In genomic region chr11:95002705-95003104, GRCm38 (mm10) we compare ENCODE assay signal across 18 mouse cellular contexts. TPM values are rescaled to one million over a fixed set of nuclear protein-coding genes. Genes with fewer than 3 reads are reported as not detected.
"Had no signal": no experiment of that assay in that cellular context is flagged by ENCODE, and none has a peak within 500 bp of the region (broad histone marks: within the 10 kb centered on the region; RNA-seq: fewer than 3 reads in every experiment).

No protein-coding gene starts in this region.

- H3K4me3 ChIP-seq: kidney, embryonic 15.5 days; limb, embryonic 12.5 days; midbrain, embryonic 10.5 days; myocyte; neural tube, embryonic 15.5 days had no signal

- H3K27ac ChIP-seq: kidney, embryonic 15.5 days; limb, embryonic 12.5 days; midbrain, embryonic 10.5 days; neural tube, embryonic 15.5 days; stomach, postnatal 0 days had no signal

- DNase-seq: kidney, adult 2 months; kidney, postnatal 14 days; lung, adult 18-20 months; midbrain, embryonic 14.5 days; thymus, adult 18-20 months; thymus, postnatal 25 days had no signal

- H3K9me3 ChIP-seq: kidney, embryonic 15.5 days; limb, embryonic 12.5 days; midbrain, embryonic 10.5 days; neural tube, embryonic 15.5 days had no signal

- H3K9ac ChIP-seq: kidney, embryonic 15.5 days; limb, embryonic 12.5 days; neural tube, embryonic 15.5 days had no signal

- ATAC-seq: intestine, embryonic 16.5 days had no signal

- H3K4me2 ChIP-seq: kidney, embryonic 15.5 days; limb, embryonic 12.5 days; neural tube, embryonic 15.5 days had no signal

- H3K27me3 ChIP-seq: kidney, embryonic 15.5 days; limb, embryonic 12.5 days; neural tube, embryonic 15.5 days had no signal

RNA-seq across cellular contexts. Expression of gene Sgca, which starts 26.6 kb away (rescaled TPM):
- polyA plus RNA-seq: liver, adult 2 months; midbrain, embryonic 14.5 days had no signal

RNA-seq across cellular contexts. Expression of gene Hils1, which starts 35.3 kb away (rescaled TPM):
- total RNA-seq: left cerebral cortex, postnatal 36 days; liver, adult 2 months had no signal
- polyA plus RNA-seq: intestine, embryonic 16.5 days; kidney, adult 2 months; kidney, embryonic 15.5 days; large intestine, adult 2 months; limb, embryonic 12.5 days; liver, adult 2 months; lung, embryonic 16.5 days; midbrain, embryonic 10.5 days; midbrain, embryonic 14.5 days; neural tube, embryonic 11.5 days; neural tube, embryonic 15.5 days; stomach, postnatal 0 days had no signal
